Mouse (Mus musculus) CH12.LX (cell line): Measurements from ENCODE around the gene Spop. TPM values are rescaled to one million over a fixed set of nuclear protein-coding genes. Genes with fewer than 3 reads are reported as not detected.

Experiments used
- DNase-seq: peaks from one replicate; pipeline ENCODE4 v3.0.0-alpha.2; 2013; ENCODE audit errors: extremely low read depth
- H3K27ac ChIP-seq: 2 replicates; pipeline ENCODE4 v1.5.1; 2012; ENCODE audit warnings: low read depth, mild to moderate bottlenecking, control low read depth, moderate library complexity; ENCODE audit not compliant: insufficient read depth
- H3K27me3 ChIP-seq: replicated peaks from 2 replicates; pipeline ENCODE3; 2012; ENCODE audit warnings: inconsistent platforms
- H3K36me3 ChIP-seq, 2 experiments: replicated peaks in 1 of 2; 2 replicates each; pipeline versions ENCODE3 to v1.6.1; 2012; ENCODE audit warnings: inconsistent platforms in 1 of 2, low read length in 1 of 2, mild to moderate bottlenecking in 1 of 2, mixed read lengths in 1 of 2, moderate library complexity in 1 of 2; ENCODE audit not compliant: control insufficient read depth in 1 of 2, insufficient read depth in 1 of 2
- H3K4me1 ChIP-seq, 2 experiments: 2 replicates each; pipeline ENCODE4 v1.6.1; 2012; ENCODE audit warnings: inconsistent platforms in 1 of 2, moderate library complexity in 1 of 2; ENCODE audit not compliant: insufficient read depth in 2 of 2, control insufficient read depth in 1 of 2
- H3K4me2 ChIP-seq: 2 replicates; pipeline ENCODE4 v1.6.1; 2012; ENCODE audit warnings: low read depth, mild to moderate bottlenecking, control low read depth; ENCODE audit not compliant: poor library complexity, insufficient read depth, severe bottlenecking
- H3K4me3 ChIP-seq, 3 experiments: fragments of 150-350 bp in 1 of 3; sonication (generic) in 1 of 3; replicated peaks in 1 of 3; 2 replicates each; pipeline versions ENCODE3 to v1.5.1; 2011 to 2012; ENCODE audit warnings: low read depth in 2 of 3, low read length in 2 of 3, mild to moderate bottlenecking in 2 of 3, moderate library complexity in 2 of 3, control low read depth in 1 of 3, improper control_type of control experiment in 1 of 3, inconsistent platforms in 1 of 3, mixed read lengths in 1 of 3; ENCODE audit not compliant: poor library complexity in 1 of 3
- H3K79me2 ChIP-seq: replicated peaks from 2 replicates; pipeline ENCODE4 v1.6.1; 2012; ENCODE audit warnings: mild to moderate bottlenecking, moderate library complexity; ENCODE audit not compliant: control insufficient read depth, poor library complexity, insufficient read depth, severe bottlenecking; ENCODE audit errors: extremely low read depth
- H3K9ac ChIP-seq: 2 replicates; pipeline ENCODE4 v1.6.1; 2012; ENCODE audit warnings: low read depth, mild to moderate bottlenecking, control low read depth, moderate library complexity; ENCODE audit not compliant: insufficient read depth
- H3K9me3 ChIP-seq: replicated peaks from 2 replicates; pipeline ENCODE3; 2012; ENCODE audit warnings: low read length, inconsistent platforms, mixed read lengths
- CTCF ChIP-seq, 2 experiments: IDR thresholded peaks in 1 of 2; conservative IDR thresholded peaks in 1 of 2; 2 replicates each; pipeline ENCODE4 v1.5.1; 2011 to 2012; ENCODE audit warnings: low read depth in 2 of 2, low read length in 2 of 2, improper control_type of control experiment in 1 of 2, inconsistent platforms in 1 of 2, mild to moderate bottlenecking in 1 of 2, moderate library complexity in 1 of 2
- E2F4 ChIP-seq: IDR thresholded peaks from 2 replicates; pipeline ENCODE4 v1.6.1; 2011; ENCODE audit warnings: low read depth, low read length, improper control_type of control experiment; ENCODE audit not compliant: insufficient replicate concordance
- GABPA ChIP-seq: IDR thresholded peaks from 2 replicates; pipeline ENCODE4 v1.6.1; 2012; ENCODE audit warnings: low read depth, low read length, improper control_type of control experiment, inconsistent platforms; ENCODE audit not compliant: insufficient replicate concordance
- HCFC1 ChIP-seq: IDR thresholded peaks from 2 replicates; pipeline ENCODE4 v1.6.1; 2012; ENCODE audit warnings: low read depth, mild to moderate bottlenecking, inconsistent platforms, low read length, improper control_type of control experiment
- JUN ChIP-seq: IDR thresholded peaks from 2 replicates; pipeline ENCODE4 v1.6.1; 2011; ENCODE audit warnings: low read depth, mild to moderate bottlenecking, low read length, improper control_type of control experiment, moderate library complexity; ENCODE audit not compliant: insufficient read depth
- JUND ChIP-seq: conservative IDR thresholded peaks from 2 replicates; pipeline ENCODE4 v1.6.1; 2011; ENCODE audit warnings: low read depth, low read length, improper control_type of control experiment
- MAX ChIP-seq: IDR thresholded peaks from 2 replicates; pipeline ENCODE4 v1.6.1; 2011; ENCODE audit warnings: low read length, improper control_type of control experiment
- NRF1 ChIP-seq: IDR thresholded peaks from 2 replicates; pipeline ENCODE4 v1.6.1; 2014; ENCODE audit warnings: low read depth, mild to moderate bottlenecking, inconsistent platforms, low read length, improper control_type of control experiment, moderate library complexity
- PAX5 ChIP-seq: IDR thresholded peaks from 2 replicates; pipeline ENCODE4 v1.6.1; 2012; ENCODE audit warnings: low read length, inconsistent platforms, mixed read lengths
- RCOR1 ChIP-seq: conservative IDR thresholded peaks from 2 replicates; pipeline ENCODE4 v1.6.1; 2012; ENCODE audit warnings: low read depth, mild to moderate bottlenecking, inconsistent platforms, low read length, improper control_type of control experiment
- SMC3 ChIP-seq: IDR thresholded peaks from 2 replicates; pipeline ENCODE4 v1.6.1; 2011; ENCODE audit warnings: low read depth, low read length, improper control_type of control experiment
- USF1 ChIP-seq: IDR thresholded peaks from 2 replicates; pipeline ENCODE4 v1.6.1; 2014; ENCODE audit warnings: low read depth, mild to moderate bottlenecking, inconsistent platforms, low read length, improper control_type of control experiment
- USF2 ChIP-seq: conservative IDR thresholded peaks from 2 replicates; pipeline ENCODE4 v1.6.1; 2011; ENCODE audit warnings: low read depth, low read length, improper control_type of control experiment
- ZMIZ1 ChIP-seq: IDR thresholded peaks from 2 replicates; pipeline ENCODE4 v1.6.1; 2012; ENCODE audit warnings: low read depth, mild to moderate bottlenecking, inconsistent platforms, low read length, improper control_type of control experiment
- dilution Hi-C: fragments of 300-500 bp; cut with MboI; formaldehyde crosslinking; loops from 2 replicates; pipeline ENCODE4 v1.14.3; 2020; ENCODE audit warnings: low sequenced_read_pairs; ENCODE audit not compliant: extremely low pct_unique_long_range_greater_than_20kb, extremely low pct_ligation_motif_present
- in situ Hi-C: fragments of 300-500 bp; cut with MboI; formaldehyde crosslinking; loops from 3 replicates; pipeline ENCODE4 v1.14.3; 2019; ENCODE audit warnings: low sequenced_read_pairs, low pct_ligation_motif_present, low pct_unique_long_range_greater_than_20kb, mixed read lengths
- polyA plus RNA-seq: library from polyadenylated mRNA; unstranded; fragments of >175 nt; gene quantifications from 2 replicates; pipeline ENCODE4 v1.2.1, GENCODE M21; 2012; ENCODE audit warnings: low read depth; ENCODE audit not compliant: insufficient read length
- total RNA-seq, 2 experiments: library from RNA; depleted of rRNA; stranded (reverse); fragments of 300-350 nt in 1 of 2; fragments of >200 nt in 1 of 2; gene quantifications; 2 replicates each; pipeline ENCODE4 v1.2.3; 2012 to 2014

Spop gene
- total and polyA plus RNA-seq, 3 experiments = 42.7 to 103 (median 51.9) TPM

- H3K79me2 ChIP-seq = no peaks in the 10 kb centered on the region
- in situ Hi-C loops (loop anchor here (10.0 kb wide), 1 partner anchor 413 kb away; no protein-coding TSS in a partner anchor), dilution Hi-C loops (no loop called here)
- no peak overlapping the region for H3K4me3 ChIP-seq
- no peak overlapping the region for H3K27ac ChIP-seq
- peaks cover 79% of the 10 kb centered on the region for H3K27me3 ChIP-seq
- no peaks in the 10 kb centered on the region for H3K4me1 ChIP-seq
- H3K9me3 ChIP-seq = no peaks in the 10 kb centered on the region
- H3K36me3 ChIP-seq = no peaks in the 10 kb centered on the region
- DNase-seq = no peak
- no peak overlapping the region for H3K9ac ChIP-seq
- TF ChIP-seq ZMIZ1 (no peak), USF2 (no peak), USF1 (no peak), GABPA (no peak), MAX (no peak), NRF1 (no peak), JUN (no peak), SMC3 (no peak), RCOR1 (no peak), JUND (no peak), PAX5 (no peak), CTCF (conservative IDR thresholded peaks at IDR 0.05 in 1 of 2, IDR thresholded peaks at IDR 0.05 in 1 of 2; ENCODE audit: low read depth in 2 of 2, low read length in 2 of 2) (no peak)
- no peak overlapping the region for H3K4me2 ChIP-seq
These were observed 113.4 kb downstream of the Spop start for GRCm38 (mm10) chr11:95527307-95527706.

DNA sequence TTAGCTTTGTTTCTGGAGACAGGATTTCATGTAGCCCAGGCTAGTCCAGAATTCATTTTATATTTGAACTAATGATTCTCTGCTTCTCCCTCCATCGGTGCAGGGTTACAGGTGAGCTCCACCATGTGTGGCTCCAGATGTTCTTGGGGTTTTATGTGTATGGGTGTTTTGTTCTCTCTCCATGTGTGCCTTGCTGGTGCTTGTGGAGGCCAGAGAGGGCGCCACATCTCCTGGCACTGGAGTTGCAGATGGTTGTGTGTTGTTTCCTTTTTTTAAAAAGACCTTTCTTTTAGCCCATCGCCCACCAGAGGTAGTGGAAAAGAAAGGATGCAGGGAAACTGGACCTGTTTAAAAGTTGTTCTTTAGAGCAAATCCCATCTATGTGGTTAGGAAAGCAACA, 114.4 kb downstream of the Spop start:
- no peaks in the 10 kb centered on the region for H3K9me3 ChIP-seq
- no peaks in the 10 kb centered on the region for H3K36me3 ChIP-seq
- H3K4me1 ChIP-seq = no peaks in the 10 kb centered on the region
- in situ Hi-C loops (loop anchor here (10.0 kb wide), 1 partner anchor 413 kb away; no protein-coding TSS in a partner anchor), dilution Hi-C loops (no loop called here)
- H3K79me2 ChIP-seq = no peaks in the 10 kb centered on the region
- H3K27me3 ChIP-seq = peaks cover 79% of the 10 kb centered on the region
- no peak overlapping the region for H3K9ac ChIP-seq
- no peak for DNase-seq
- H3K4me2 ChIP-seq = no peak overlapping the region
- H3K27ac ChIP-seq = no peak overlapping the region
- H3K4me3 ChIP-seq = no peak overlapping the region
- TF ChIP-seq E2F4 (no peak), PAX5 (no peak), HCFC1 (no peak), CTCF (conservative IDR thresholded peaks at IDR 0.05 in 1 of 2, IDR thresholded peaks at IDR 0.05 in 1 of 2; ENCODE audit: low read depth in 2 of 2, low read length in 2 of 2) (peak in 1 of 2 experiments; percentile 34; a peak in 2 of 4 replicates)
